Mouse (Mus musculus) ovary, adult 18-20 months (tissue): ENCODE results near the gene Nudcd3.

ENCODE experiments used
- DNase-seq: peaks from one replicate; pipeline ENCODE4 v3.0.0; 2022; ENCODE audit warnings: low spot score, mixed read lengths

The Nudcd3 gene

DNA sequence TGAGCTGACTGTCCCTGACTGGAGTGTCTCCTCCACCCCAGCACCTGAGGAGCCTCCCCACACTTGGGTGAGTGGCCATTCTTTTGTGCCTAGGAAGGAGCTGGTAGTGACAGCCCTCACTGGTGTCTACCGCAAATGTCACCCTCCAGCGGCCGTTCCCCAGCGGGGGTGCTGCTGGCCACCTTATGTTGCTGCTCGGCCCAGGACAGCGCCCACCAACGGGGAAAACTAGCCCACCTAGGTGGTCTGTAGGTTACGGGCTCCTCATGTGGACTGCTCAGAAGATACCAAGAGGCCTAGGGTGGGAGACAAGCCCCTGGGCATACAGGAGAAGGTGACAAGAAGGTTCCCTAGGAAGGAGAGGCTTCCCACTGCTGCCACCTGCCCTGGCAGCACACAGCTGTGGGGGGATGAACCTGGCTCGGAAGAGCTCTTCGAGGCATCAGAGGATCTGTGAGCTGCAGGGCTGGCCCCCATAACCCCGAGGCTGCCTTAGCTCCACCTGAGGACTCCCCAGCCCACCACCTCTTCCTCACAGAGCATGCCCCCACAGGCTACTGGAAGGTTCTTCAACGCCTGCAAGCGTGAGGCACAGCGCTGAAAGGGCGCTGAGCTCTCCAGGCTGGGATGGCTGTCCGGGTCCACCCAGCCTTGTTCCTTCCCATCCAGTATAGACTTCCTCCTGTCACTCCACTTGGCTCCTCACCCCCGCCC lies 136.6 kb downstream of the Nudcd3 start:
- no peak for DNase-seq

DNA sequence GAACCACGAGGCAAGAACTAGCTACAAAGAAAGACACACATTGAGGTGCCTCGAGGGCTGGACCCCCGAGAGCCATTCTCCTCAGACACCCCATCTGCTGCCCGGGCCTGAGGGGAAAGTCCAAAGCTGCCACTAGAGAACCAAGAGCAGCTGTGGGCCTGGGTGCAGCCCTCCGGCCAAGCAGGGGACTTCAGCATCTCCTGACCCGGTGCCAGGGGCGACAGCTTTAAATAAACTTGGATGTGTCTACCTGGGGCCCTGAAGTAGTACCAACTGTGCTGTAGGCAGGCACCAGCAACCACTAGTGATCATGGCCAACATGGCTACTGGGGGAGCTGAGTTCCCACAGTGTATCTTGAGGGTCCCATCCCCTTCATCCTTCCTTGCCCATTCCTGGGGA lies 137.2 kb downstream of the Nudcd3 start:
- no peak for DNase-seq

DNA sequence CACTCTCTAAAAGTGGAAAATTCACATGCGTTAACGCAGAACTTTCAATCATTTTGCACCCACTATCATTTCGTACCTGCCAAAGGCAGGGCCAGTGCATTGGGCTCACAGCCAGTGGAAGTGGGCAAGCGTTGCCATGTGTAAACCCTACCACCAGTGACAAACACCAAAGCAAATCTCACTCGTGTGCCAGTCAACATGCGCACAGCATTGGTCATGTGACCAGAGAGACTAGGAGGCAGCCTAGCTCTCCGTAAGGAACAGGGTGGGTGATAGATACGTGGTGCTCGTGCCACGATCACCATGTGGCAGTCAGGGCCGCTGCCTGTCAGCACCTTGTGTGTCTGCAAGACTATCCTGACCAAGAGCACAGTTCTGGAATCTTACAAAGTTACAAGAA lies 137.9 kb downstream of the Nudcd3 start:
- DNase-seq: no peak

DNA sequence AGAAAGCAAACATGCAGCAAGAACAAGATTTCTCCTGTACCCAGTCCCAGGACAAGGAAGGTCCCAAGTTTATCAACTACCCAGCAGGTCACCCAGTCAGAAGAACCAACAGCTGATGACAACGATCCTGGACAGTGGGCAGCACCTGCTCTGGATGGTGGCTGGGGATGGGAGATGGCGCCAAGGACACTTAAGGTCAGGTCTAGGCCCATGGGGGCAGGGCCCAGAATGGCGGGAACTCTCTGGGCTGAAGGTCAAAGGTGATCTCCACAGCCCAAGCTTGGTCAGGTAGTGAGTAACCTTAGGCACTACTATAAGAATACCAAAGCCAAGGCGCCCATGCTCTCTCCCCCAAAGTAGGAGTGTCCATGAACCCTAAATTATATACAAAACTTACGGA lies 138.3 kb downstream of the Nudcd3 start:
- no peak for DNase-seq

DNA sequence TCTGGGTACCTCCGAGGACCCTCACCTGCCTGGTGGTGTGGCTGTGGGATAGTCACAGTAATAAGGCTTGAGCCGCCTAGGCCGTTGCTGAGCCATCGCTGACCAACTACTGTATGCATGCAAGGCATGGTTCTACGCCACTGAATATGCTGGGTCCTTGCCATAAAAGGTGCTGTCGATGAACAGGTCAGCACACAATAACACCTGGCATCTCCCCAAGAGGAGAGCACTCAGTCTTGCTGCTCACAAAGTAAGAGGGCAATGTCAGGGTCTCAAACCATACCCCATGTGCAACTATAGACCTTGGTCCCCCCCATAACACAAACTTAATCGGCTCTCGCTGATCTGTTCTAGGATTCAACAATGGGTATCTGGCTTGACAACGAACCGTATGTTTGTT lies 141.1 kb downstream of the Nudcd3 start:
- no peak for DNase-seq
